Mouse (Mus musculus): ENCODE measurements around the gene Gpatch2.
A peak's percentile ranks its signal among the peaks of the same experiment; 100 is the strongest.

Gpatch2 gene

GRCm38 (mm10) chr1:187215181-187216116 lies at the start of gene Gpatch2, which contains the start of gene Spata17:
Gene Gpatch2, plus strand, starts transcription at chr1:187215508.
Gene Spata17, minus strand, starts transcription at chr1:187215465.
- peak; percentile 78 to 83 for DNase-seq (ENCODE audit: low spot score in 2 of 2)

- no peak for DNase-seq (ENCODE audit: low spot score in 2 of 2)
Observed at GRCm38 (mm10) chr1:187169646-187170045, 45.7 kb upstream of the Gpatch2 start.

GRCm38 (mm10) chr1:187170361-187170760 lies 44.9 kb upstream of the Gpatch2 start:
- no peak for DNase-seq (ENCODE audit: low spot score in 2 of 2)

- no peak for DNase-seq (ENCODE audit: low spot score in 2 of 2)
Observed at GRCm38 (mm10) chr1:187175991-187176390, 39.3 kb upstream of the Gpatch2 start.

- DNase-seq (ENCODE audit: low spot score in 2 of 2), result no peak
Observed at GRCm38 (mm10) chr1:187178546-187178945, 36.8 kb upstream of the Gpatch2 start.

- no peak for DNase-seq (ENCODE audit: low spot score in 2 of 2)
Observed at GRCm38 (mm10) chr1:187205506-187205905, 9.8 kb upstream of the Gpatch2 start.

GRCm38 (mm10) chr1:187209496-187209895 lies 5.8 kb upstream of the Gpatch2 start:
- DNase-seq (ENCODE audit: low spot score in 2 of 2), result no peak

GRCm38 (mm10) chr1:187210736-187211135 lies 4.6 kb upstream of the Gpatch2 start:
- no peak for DNase-seq (ENCODE audit: low spot score in 2 of 2)

GRCm38 (mm10) chr1:187216620-187217410 lies 1.5 kb downstream of the Gpatch2 start:
- DNase-seq (ENCODE audit: low spot score in 2 of 2), result no peak

GRCm38 (mm10) chr1:187220756-187221155 lies 5.4 kb downstream of the Gpatch2 start:
- DNase-seq (ENCODE audit: low spot score in 2 of 2), result no peak

- DNase-seq (ENCODE audit: low spot score in 2 of 2), result no peak
Observed at GRCm38 (mm10) chr1:187226328-187227025, 11.2 kb downstream of the Gpatch2 start.

GRCm38 (mm10) chr1:187228414-187229146 lies 13.3 kb downstream of the Gpatch2 start:
- DNase-seq (ENCODE audit: low spot score in 2 of 2), result no peak

GRCm38 (mm10) chr1:187230255-187230654 lies 14.9 kb downstream of the Gpatch2 start:
- DNase-seq (ENCODE audit: low spot score in 2 of 2), result no peak

GRCm38 (mm10) chr1:187232196-187232955 lies 17.1 kb downstream of the Gpatch2 start:
- DNase-seq (ENCODE audit: low spot score in 2 of 2), result no peak

- DNase-seq (ENCODE audit: low spot score in 2 of 2), result no peak
Observed at GRCm38 (mm10) chr1:187232996-187233615, 17.8 kb downstream of the Gpatch2 start.

- no peak for DNase-seq (ENCODE audit: low spot score in 2 of 2)
Observed at GRCm38 (mm10) chr1:187235161-187235560, 19.9 kb downstream of the Gpatch2 start.

GRCm38 (mm10) chr1:187236296-187236695 lies 21.0 kb downstream of the Gpatch2 start:
- DNase-seq (ENCODE audit: low spot score in 2 of 2), result no peak

- DNase-seq (ENCODE audit: low spot score in 2 of 2), result no peak
Observed at GRCm38 (mm10) chr1:187238061-187238460, 22.8 kb downstream of the Gpatch2 start.

GRCm38 (mm10) chr1:187240304-187240703 lies 25.0 kb downstream of the Gpatch2 start:
- no peak for DNase-seq (ENCODE audit: low spot score in 2 of 2)

GRCm38 (mm10) chr1:187241329-187241728 lies 26.0 kb downstream of the Gpatch2 start:
- DNase-seq (ENCODE audit: low spot score in 2 of 2), result no peak

Measured in heart, adult 9 months (tissue).